Mouse (Mus musculus) CD4-positive naive resting alpha-beta T cell, adult 57 days (primary cell): ENCODE measurements around the gene Manbal. TPM values are rescaled to one million over a fixed set of nuclear protein-coding genes. Genes with fewer than 3 reads are reported as not detected.

Experiments used
- total RNA-seq: library from RNA; stranded (reverse); gene quantifications from one replicate; pipeline ENCODE4 v1.2.4, GENCODE M21; 2023

The Manbal gene
- 20.6 TPM for total RNA-seq

GRCm38 (mm10) chr2:157367184-157367893, at the start of gene Manbal:
Gene Manbal (plus strand): TSS chr2:157367594.

GRCm38 (mm10) chr2:157347361-157348159, 19.8 kb upstream of the Manbal start, which contains the start of gene Ghrh:
Gene Ghrh (minus strand): TSS chr2:157347506.

GRCm38 (mm10) chr2:157418206-157418605, 50.8 kb downstream of the Manbal start, which contains the start of gene Src:
Gene Src (plus strand): TSS chr2:157418444.

Other genes starting within 250 kb of the Manbal start
- 382 TPM for gene Samhd1, start 232.3 kb upstream of the Manbal start, total RNA-seq
- gene Rbl1, start 163.1 kb upstream of the Manbal start, total RNA-seq, result 29.2 TPM
- 130 TPM for gene Rpn2, start 88.6 kb upstream of the Manbal start, total RNA-seq
- gene Mroh8, start 88.0 kb upstream of the Manbal start, total RNA-seq, result not detected
- not detected for gene Ghrh, start 20.1 kb upstream of the Manbal start, total RNA-seq
- 0.98 TPM for gene Src, start 50.9 kb downstream of the Manbal start, total RNA-seq
- not detected for gene Nnat, start 192.5 kb downstream of the Manbal start, total RNA-seq
- 27.3 TPM for gene Blcap, start 203.7 kb downstream of the Manbal start, total RNA-seq